Mouse (Mus musculus) left cerebral cortex, adult 2 months (tissue): ENCODE measurements around the gene Cst13. TPM values are rescaled to one million over a fixed set of nuclear protein-coding genes. Genes with fewer than 3 reads are reported as not detected.

Experiments used
- DNase-seq, 2 experiments: peaks; one replicate each; pipeline ENCODE4 v3.0.0; 2021 to 2022; ENCODE audit warnings: low spot score in 2 of 2, mixed read lengths in 1 of 2; ENCODE audit errors: extremely low spot score in 1 of 2
- H3K27ac ChIP-seq: fragments of 200-600 bp; 2 replicates; pipeline ENCODE4 v1.8.1; 2022
- H3K4me3 ChIP-seq: fragments of 200-600 bp; 2 replicates; pipeline ENCODE4 v1.8.1; 2022
- CTCF ChIP-seq: fragments of 200-600 bp; IDR thresholded peaks from 2 replicates; pipeline ENCODE4 v1.8.1; 2022; ENCODE audit warnings: antibody characterized with exemption, mild to moderate bottlenecking, moderate library complexity
- intact Hi-C: fragments of 180-260 bp; cut with DNase I; formaldehyde crosslinking; loops from one replicate; pipeline ENCODE4 v1.15.1; 2025
- total RNA-seq, 2 experiments: library from RNA; stranded (reverse); gene quantifications; 2 replicates each; pipeline ENCODE4 v1.2.3; 2021

The Cst13 gene
- total RNA-seq, 2 experiments from 2014 or later: not detected

GRCm38 (mm10) chr2:148877016-148877770 is 57.3 kb downstream of the Cst13 start:
- H3K4me3 ChIP-seq: no peak overlapping the region
- TF ChIP-seq CTCF: no peak
- peak overlapping the region; percentile 78 for H3K27ac ChIP-seq
- DNase-seq: no peak
- intact Hi-C loops: no loop called here

GRCm38 (mm10) chr2:148878641-148879130 is 58.8 kb downstream of the Cst13 start:
- no peak for DNase-seq
- Histone ChIP-seq H3K4me3 (no peak overlapping the region), H3K27ac (peak overlapping the region; percentile 78)
- intact Hi-C loops: no loop called here
- no peak for TF ChIP-seq CTCF

- DNase-seq: no peak
- intact Hi-C loops: no loop called here
- no peak for TF ChIP-seq CTCF
- Histone ChIP-seq H3K27ac (peak overlapping the region; percentile 78), H3K4me3 (no peak overlapping the region)
These were observed 59.3 kb downstream of the Cst13 start for GRCm38 (mm10) chr2:148879199-148879598.

Other genes starting within 250 kb of the Cst13 start
- 10 to 100 TPM; 11.7 to 12.0 TPM for gene Nxt1, start 147.5 kb upstream of the Cst13 start, total RNA-seq
- 10 to 100 TPM; 29.0 to 30.0 TPM for gene Gzf1, start 139.1 kb upstream of the Cst13 start, total RNA-seq
- 100 to 1,000 TPM; 343 to 352 TPM for gene Napb, start 87.6 kb upstream of the Cst13 start, total RNA-seq
- 1 to 10 TPM; 1.1 to 1.2 TPM for gene Cstl1, start 69.7 kb upstream of the Cst13 start, total RNA-seq
- gene Cst11, start 48.6 kb upstream of the Cst13 start, total RNA-seq: not detected
- gene 8030411F24Rik, start 38.1 kb upstream of the Cst13 start, total RNA-seq: not detected
- 1 to 10 TPM; 2.1 to 2.4 TPM for gene Cst12, start 30.7 kb upstream of the Cst13 start, total RNA-seq
- not detected for gene Cst8, start 21.3 kb upstream of the Cst13 start, total RNA-seq
- gene Cst9, start 15.1 kb downstream of the Cst13 start, total RNA-seq: not detected
- gene 9230104L09Rik, start 45.0 kb downstream of the Cst13 start, total RNA-seq: not detected
- 1,000 to 10,000 TPM; 1,809 to 1,890 TPM for gene Cst3, start 55.6 kb downstream of the Cst13 start, total RNA-seq
- not detected for gene Gm1330, start 183.2 kb downstream of the Cst13 start, total RNA-seq
- not detected for gene Gm10750, start 197.2 kb downstream of the Cst13 start, total RNA-seq